Mouse (Mus musculus) limb, embryonic 10.5 days (tissue): ENCODE data around the gene Plekhg6. TPM values are rescaled to one million over a fixed set of nuclear protein-coding genes. Genes with fewer than 3 reads are reported as not detected.

ENCODE experiments used
- polyA plus RNA-seq: library from polyadenylated mRNA; unstranded; fragments of >200 nt; fragmentation: Nextera tagmentation; extraction: Ambion mirVana; gene quantifications from 2 replicates; pipeline ENCODE4 v1.2.1, GENCODE M21; 2016

Plekhg6 gene
- polyA plus RNA-seq, 1 experiment from 2014 or later = 0.26 TPM

Other genes with a start within 250 kb of the Plekhg6 start
- gene Nop2, start 248.9 kb downstream of the Plekhg6 start, polyA plus RNA-seq = 94.6 and 119 TPM in 2 replicates
- gene Iffo1, start 235.6 kb downstream of the Plekhg6 start, polyA plus RNA-seq = 10.9 and 15.5 TPM in 2 replicates
- gene Gapdh, start 214.3 kb downstream of the Plekhg6 start, polyA plus RNA-seq = 2,585 and 3,112 TPM in 2 replicates
- 285 and 288 TPM in 2 replicates for gene Ncapd2, start 189.1 kb downstream of the Plekhg6 start, polyA plus RNA-seq
- gene Mrpl51, start 189.0 kb downstream of the Plekhg6 start, polyA plus RNA-seq = 213 and 231 TPM in 2 replicates
- 3.2 and 3.9 TPM in 2 replicates for gene Vamp1, start 165.2 kb downstream of the Plekhg6 start, polyA plus RNA-seq
- 1.0 and 1.8 TPM in 2 replicates for gene Tapbpl, start 148.9 kb downstream of the Plekhg6 start, polyA plus RNA-seq
- gene Cd27, start 143.8 kb downstream of the Plekhg6 start, polyA plus RNA-seq = 0.84 and 1.6 TPM in 2 replicates
- 0.10 and 0.21 TPM in 2 replicates for gene Tuba3a, start 94.8 kb downstream of the Plekhg6 start, polyA plus RNA-seq
- gene Ltbr, start 66.9 kb downstream of the Plekhg6 start, polyA plus RNA-seq = 34.3 and 41.5 TPM in 2 replicates
- gene Scnn1a, start 60.1 kb downstream of the Plekhg6 start, polyA plus RNA-seq = 1.0 and 1.6 TPM in 2 replicates
- 41.8 and 43.6 TPM in 2 replicates for gene Tnfrsf1a, start 31.4 kb downstream of the Plekhg6 start, polyA plus RNA-seq
- gene Cd9, start 114.0 kb upstream of the Plekhg6 start, polyA plus RNA-seq = 22.5 and 33.2 TPM in 2 replicates
- 4.5 and 5.3 TPM in 2 replicates for gene Vwf, start 166.0 kb upstream of the Plekhg6 start, polyA plus RNA-seq